Mouse (Mus musculus) lung, embryonic 14.5 days (tissue): ENCODE data around the gene Gnl3. TPM values are rescaled to one million over a fixed set of nuclear protein-coding genes. Genes with fewer than 3 reads are reported as not detected.

Experiments used
- ATAC-seq: fragments of 200-750 bp; cut with Nextera tagmentation; 2 replicates; pipeline ENCODE4 v1.8.0; 2017; ENCODE audit warnings: mild to moderate bottlenecking, moderate TSS enrichment, moderate library complexity; ENCODE audit not compliant: insufficient read depth
- DNase-seq: peaks from one replicate; pipeline ENCODE4 v3.0.0-alpha.2; 2015
- H3K27ac ChIP-seq: fragments of 300-500 bp; sonication (generic); 2 replicates; pipeline ENCODE4 v1.5.1; 2014; ENCODE audit warnings: low read depth, mild to moderate bottlenecking, moderate library complexity
- H3K27me3 ChIP-seq: fragments of 300-500 bp; sonication (generic); 2 replicates; pipeline ENCODE4 v1.6.1; 2014; ENCODE audit warnings: low read length, control low read depth; ENCODE audit not compliant: insufficient read depth
- H3K36me3 ChIP-seq: fragments of 300-500 bp; sonication (generic); 2 replicates; pipeline ENCODE4 v1.6.1; 2014; ENCODE audit warnings: control low read depth; ENCODE audit not compliant: insufficient read depth
- H3K4me1 ChIP-seq: fragments of 300-500 bp; sonication (generic); 2 replicates; pipeline ENCODE4 v1.6.1; 2014; ENCODE audit warnings: antibody characterized with exemption, control low read depth; ENCODE audit not compliant: insufficient read depth
- H3K4me2 ChIP-seq: fragments of 300-500 bp; sonication (generic); 2 replicates; pipeline ENCODE4 v1.6.1; 2014; ENCODE audit warnings: mild to moderate bottlenecking
- H3K4me3 ChIP-seq: fragments of 300-500 bp; sonication (generic); 2 replicates; pipeline ENCODE4 v1.5.1; 2014; ENCODE audit warnings: low read depth, low read length
- H3K9ac ChIP-seq: fragments of 300-500 bp; sonication (generic); 2 replicates; pipeline ENCODE4 v1.6.1; 2014
- H3K9me3 ChIP-seq: fragments of 300-500 bp; sonication (generic); 2 replicates; pipeline ENCODE4 v1.6.1; 2016; ENCODE audit warnings: low read depth, low read length, control low read depth
- CTCF ChIP-seq: IDR thresholded peaks from 2 replicates; pipeline ENCODE4 v1.5.1; 2016; ENCODE audit warnings: antibody characterized with exemption, low read depth
- WGBS: fragments of 180-500 bp; shearing (Covaris S2); extraction: QIAGEN DNeasy Blood & Tissue Kit; methylation state at CpG from one replicate; pipeline ENCODE4 v1.1.7; 2014; 5-methylcytosine and 5-hydroxymethylcytosine counted together
- polyA plus RNA-seq: library from polyadenylated mRNA; unstranded; fragments of >200 nt; fragmentation: Nextera tagmentation; extraction: Ambion mirVana; gene quantifications from 2 replicates; pipeline ENCODE4 v1.2.1, GENCODE M21; 2014

Gnl3 gene
- polyA plus RNA-seq, 1 experiment from 2014 or later = 126 TPM

- Histone ChIP-seq H3K36me3 (peaks cover 62% of the 10 kb centered on the region), H3K9ac (peak overlapping the region; percentile 90), H3K4me1 (no peaks in the 10 kb centered on the region; the same call in 1 of the 2 replicates), H3K27ac (no peak overlapping the region), H3K4me3 (peak overlapping the region; percentile 90), H3K4me2 (peak overlapping the region; percentile 77), H3K9me3 (no peaks in the 10 kb centered on the region), H3K27me3 (no peaks in the 10 kb centered on the region)
- peak; percentile 71 for DNase-seq
- no peak for ATAC-seq
- WGBS = 1% methylated on average over 2 of the region's 2 CpGs
- TF ChIP-seq CTCF = peak; percentile 53
These were observed 1.1 kb downstream of the Gnl3 start for GRCm38 (mm10) chr14:31017854-31018253.

- Histone ChIP-seq H3K9me3 (no peaks in the 10 kb centered on the region), H3K4me3 (no peak overlapping the region), H3K27me3 (no peaks in the 10 kb centered on the region), H3K9ac (no peak overlapping the region), H3K36me3 (peaks cover 68% of the 10 kb centered on the region), H3K4me1 (no peaks in the 10 kb centered on the region; the same call in 1 of the 2 replicates), H3K4me2 (no peak overlapping the region), H3K27ac (no peak overlapping the region)
- 68% methylated on average over 1 of the region's 1 CpGs for WGBS
- ATAC-seq = no peak
- no peak for DNase-seq
- TF ChIP-seq CTCF = no peak
These were observed 2.9 kb downstream of the Gnl3 start for GRCm38 (mm10) chr14:31016063-31016462.

GRCm38 (mm10) chr14:31013928-31014327 lies 5.0 kb downstream of the Gnl3 start:
- DNase-seq = no peak
- Histone ChIP-seq H3K4me2 (no peak overlapping the region), H3K36me3 (peaks cover 89% of the 10 kb centered on the region), H3K27ac (no peak overlapping the region), H3K4me3 (no peak overlapping the region), H3K9ac (no peak overlapping the region), H3K4me1 (no peaks in the 10 kb centered on the region; the same call in 1 of the 2 replicates), H3K27me3 (no peaks in the 10 kb centered on the region), H3K9me3 (no peaks in the 10 kb centered on the region)
- no peak for TF ChIP-seq CTCF
- no peak for ATAC-seq
- 99% methylated on average over 2 of the region's 2 CpGs for WGBS

GRCm38 (mm10) chr14:31011588-31011987 lies 7.4 kb downstream of the Gnl3 start:
- DNase-seq = no peak

GRCm38 (mm10) chr14:31006779-31007178 lies 12.2 kb downstream of the Gnl3 start:
- H3K9ac ChIP-seq = no peak overlapping the region
- no peak for ATAC-seq
- H3K27me3 ChIP-seq = no peaks in the 10 kb centered on the region
- TF ChIP-seq CTCF = no peak
- 0 out of 2 replicates have a peak, but pooled peaks cover 4% of the 10 kb centered on the region for H3K4me1 ChIP-seq
- DNase-seq = no peak
- H3K27ac ChIP-seq = no peak overlapping the region
- H3K9me3 ChIP-seq = no peaks in the 10 kb centered on the region
- 68% methylated on average over 5 of the region's 5 CpGs for WGBS
- no peak overlapping the region for H3K4me3 ChIP-seq
- H3K36me3 ChIP-seq = peaks cover 47% of the 10 kb centered on the region
- H3K4me2 ChIP-seq = no peak overlapping the region

More at GRCm38 (mm10) chr14:31011588-31011987, 7.4 kb downstream of the Gnl3 start:
- H3K36me3 ChIP-seq = peaks cover 90% of the 10 kb centered on the region
- no peak for TF ChIP-seq CTCF
- no peak overlapping the region for H3K4me2 ChIP-seq
- no peak overlapping the region for H3K27ac ChIP-seq
- no peak overlapping the region for H3K4me3 ChIP-seq
- 89% methylated on average over 3 of the region's 3 CpGs for WGBS
- no peaks in the 10 kb centered on the region for H3K4me1 ChIP-seq
- H3K27me3 ChIP-seq = no peaks in the 10 kb centered on the region
- H3K9ac ChIP-seq = no peak overlapping the region
- ATAC-seq = no peak
- H3K9me3 ChIP-seq = no peaks in the 10 kb centered on the region

- no peak for TF ChIP-seq CTCF
- 60% methylated on average over 2 of the region's 2 CpGs for WGBS
These were observed 14.4 kb downstream of the Gnl3 start for GRCm38 (mm10) chr14:31004527-31004926.

GRCm38 (mm10) chr14:31001307-31002205 lies 17.4 kb downstream of the Gnl3 start, which contains the start of the genes Glt8d1 and Spcs1:
Gene Glt8d1, plus strand, starts transcription at chr14:31001400.
Gene Spcs1, minus strand, starts transcription at chr14:31001672.
- Histone ChIP-seq H3K9me3 (no peaks in the 10 kb centered on the region), H3K4me2 (peak within 1 kb of the TSS; percentile 68), H3K4me1 (0 out of 2 replicates have a peak, but pooled peaks cover 4% of the 10 kb centered on the region), H3K36me3 (peaks cover 18% of the 10 kb centered on the region; the same call in 1 of the 2 replicates), H3K27ac (peak within 1 kb of the TSS; percentile 87), H3K9ac (peak within 1 kb of the TSS; percentile 67), H3K27me3 (no peaks in the 10 kb centered on the region), H3K4me3 (peak within 1 kb of the TSS; percentile 92)
- peak; percentile 94 for ATAC-seq
- TF ChIP-seq CTCF = no peak
- WGBS = under 1% methylated on average over 84 of the region's 84 CpGs
- peak; percentile 89 for DNase-seq

More at GRCm38 (mm10) chr14:31004527-31004926, 14.4 kb downstream of the Gnl3 start:
- H3K36me3 ChIP-seq = peaks cover 25% of the 10 kb centered on the region
- 0 out of 2 replicates have a peak, but pooled peaks cover 4% of the 10 kb centered on the region for H3K4me1 ChIP-seq
- no peak for ATAC-seq
- no peak overlapping the region for H3K4me3 ChIP-seq
- no peak overlapping the region for H3K9ac ChIP-seq
- no peak overlapping the region for H3K4me2 ChIP-seq
- DNase-seq = no peak
- no peak overlapping the region for H3K27ac ChIP-seq
- no peaks in the 10 kb centered on the region for H3K27me3 ChIP-seq
- H3K9me3 ChIP-seq = no peaks in the 10 kb centered on the region
